Mouse (Mus musculus) thymus, adult 2 months (tissue): ENCODE data around the gene Mpv17l.

Experiments
- CTCF ChIP-seq: fragments of 200-500 bp; IDR thresholded peaks from 2 replicates; pipeline ENCODE4 v1.5.1; 2012; ENCODE audit warnings: mild to moderate bottlenecking, control low read depth, low read length, moderate library complexity, borderline replicate concordance; ENCODE audit not compliant: control insufficient read depth, poor library complexity, insufficient read depth; ENCODE audit errors: extremely low read depth
- POLR2A ChIP-seq: fragments of 200-500 bp; IDR thresholded peaks from 2 replicates; pipeline ENCODE4 v1.6.1; 2012; ENCODE audit warnings: mild to moderate bottlenecking, low read length, control low read depth, moderate library complexity; ENCODE audit not compliant: control insufficient read depth, poor library complexity, insufficient read depth; ENCODE audit errors: extremely low read depth

DNA sequence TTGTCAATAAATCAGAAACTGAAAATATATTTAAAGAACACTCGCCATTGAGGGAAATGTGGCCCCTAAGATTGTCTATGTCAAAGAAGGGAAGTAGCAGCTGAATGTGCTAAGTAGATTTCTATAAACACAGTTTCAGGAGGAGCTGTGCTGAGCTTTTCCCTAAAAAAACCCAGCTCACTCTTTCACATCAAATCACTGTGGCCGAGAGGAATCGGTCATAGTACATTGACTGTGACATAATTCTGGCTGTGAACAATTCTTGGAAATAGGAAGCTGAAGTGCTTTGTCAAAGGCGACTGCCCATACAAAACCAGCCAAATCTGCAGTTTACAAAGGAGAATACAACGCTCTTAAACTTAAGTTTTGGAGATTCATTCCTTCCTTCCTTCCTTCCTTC, 36.3 kb upstream of the Mpv17l start:
- no peak for TF ChIP-seq POLR2A
- TF ChIP-seq CTCF, result no peak
